Mouse (Mus musculus): Measurements from ENCODE around the gene Mthfd1.

DNA sequence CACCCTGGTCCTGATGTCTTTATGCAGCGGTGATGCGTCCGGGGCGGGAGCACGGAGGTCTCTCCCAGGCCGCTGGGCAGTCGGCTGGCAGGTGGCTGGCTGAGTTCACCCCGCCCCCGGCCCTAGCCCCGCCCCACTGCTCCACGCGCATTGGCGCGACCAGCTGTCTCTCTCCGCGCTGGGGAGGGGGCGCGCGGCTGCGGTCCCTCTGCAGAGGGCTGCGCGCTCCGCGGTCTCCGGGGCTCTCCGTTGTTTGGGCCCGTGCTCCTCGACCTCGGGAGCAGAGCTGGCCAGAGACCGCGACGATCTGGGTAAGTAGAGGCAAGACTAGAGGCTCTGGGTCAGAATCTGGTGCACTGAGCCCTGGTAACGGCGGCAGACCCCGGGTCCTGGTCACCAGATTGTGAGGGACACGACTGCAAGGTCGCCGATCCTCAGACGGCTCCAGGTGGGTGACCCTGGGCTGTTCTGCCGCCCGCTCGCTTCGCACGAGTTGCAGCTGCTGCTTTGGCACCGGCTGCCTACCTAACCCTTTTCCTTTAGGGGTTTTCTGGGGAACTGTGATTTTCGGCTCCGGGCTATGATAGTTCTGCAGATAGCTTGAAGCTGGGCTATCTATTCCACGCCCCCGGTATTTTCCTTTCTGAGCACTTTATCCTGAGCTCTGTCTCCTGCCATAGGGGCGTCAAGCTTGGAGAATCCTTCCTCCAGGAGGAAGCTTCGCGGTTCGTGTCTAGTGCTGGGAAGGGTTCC lies 69.8 kb downstream of the Mthfd1 start, which contains the start of gene Akap5:
- no peak for TF ChIP-seq MAFK (IDR thresholded peaks at IDR 0.05; ENCODE audit: insufficient read depth, low read depth, low read length)
- TF ChIP-seq HCFC1 (IDR thresholded peaks at IDR 0.05; ENCODE audit: borderline replicate concordance, insufficient read depth, low read length): 0 out of 2 replicates have a peak, but pooled peaks have one; percentile 13
- no peak for TF ChIP-seq CHD2 (IDR thresholded peaks at IDR 0.05; ENCODE audit: low read depth, low read length)

Data from ES-E14 (cell line).